Mouse (Mus musculus) left cerebral cortex, adult 11 months (tissue): ENCODE measurements around the gene Zfp791.
"Not testable (repeated sequence)": the region's sequence is repeated elsewhere in the genome, so short reads cannot be mapped to it uniquely, and the experiment has no call there.

Source experiments
- DNase-seq: peaks from one replicate; pipeline ENCODE4 v3.0.0; 2022; ENCODE audit warnings: low spot score

Gene Zfp791

DNA sequence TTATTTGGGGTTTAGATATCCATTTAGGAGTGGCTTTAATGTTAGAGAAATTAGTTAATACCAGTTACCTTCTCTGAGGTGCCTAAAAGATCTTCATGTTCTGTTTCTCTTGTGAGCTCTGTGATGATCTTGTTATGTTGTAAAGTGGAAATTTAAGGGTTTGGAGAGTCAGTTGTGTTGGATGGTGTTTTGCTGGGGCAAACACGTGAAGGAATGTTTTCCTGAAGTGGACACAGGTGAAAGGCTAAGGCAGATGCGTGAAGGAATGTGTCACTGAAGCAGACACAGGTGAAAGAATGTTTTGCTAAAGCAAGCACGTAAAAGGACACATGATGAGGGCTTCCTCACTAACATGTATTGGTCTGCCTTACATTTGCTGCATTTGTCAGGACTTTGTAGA, at the start of gene Zfp791:
Gene Zfp791, minus strand, starts transcription at position 101 of the 400 bp plus-strand sequence.
- DNase-seq = no peak

DNA sequence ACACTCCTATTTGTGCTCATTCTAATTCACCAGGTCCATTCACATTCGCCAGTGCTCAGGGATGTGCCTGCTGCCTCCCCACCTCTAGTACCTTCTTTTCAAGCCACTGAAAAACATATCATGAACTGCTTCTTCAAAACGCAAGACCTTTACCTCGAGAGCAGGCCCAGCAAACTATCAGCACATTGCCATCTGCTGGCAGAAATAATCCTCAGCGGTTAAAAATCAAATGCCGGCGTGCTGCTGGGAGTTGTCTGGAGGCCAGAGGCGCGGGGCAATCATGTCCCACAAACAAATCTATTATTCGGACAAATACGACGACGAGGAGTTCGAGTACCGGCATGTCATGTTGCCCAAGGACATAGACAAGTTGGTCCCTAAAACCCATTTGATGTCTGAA, 48.4 kb upstream of the Zfp791 start:
- DNase-seq = peak; percentile 10

DNA sequence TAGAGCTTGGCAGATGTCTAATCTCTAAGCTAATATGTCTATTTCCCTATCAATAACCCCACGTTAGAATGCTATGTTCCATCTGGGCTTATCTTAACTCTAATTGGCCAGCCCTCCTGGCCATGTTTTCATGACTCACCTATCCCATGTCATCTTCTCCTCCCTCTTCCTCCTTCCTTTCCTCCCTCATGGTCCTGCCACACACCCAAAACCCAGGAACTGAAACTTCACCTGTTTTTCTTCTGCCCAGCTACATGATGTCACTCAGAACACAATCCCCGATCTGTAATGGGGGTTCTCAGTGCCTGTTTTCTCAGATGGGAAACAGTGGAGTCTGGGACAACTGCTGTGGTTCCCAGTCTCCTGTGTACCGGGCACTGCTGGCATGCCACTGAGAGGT, 28.7 kb upstream of the Zfp791 start, which contains the start of gene Cks1brt:
Gene Cks1brt, plus strand, starts transcription at position 301 of the 400 bp plus-strand sequence.
- DNase-seq = no peak

GRCm38 (mm10) chr8:85142516-85142915, 19.6 kb upstream of the Zfp791 start:
- no peak for DNase-seq

- DNase-seq = not testable (repeated sequence)
Measured at GRCm38 (mm10) chr8:85135690-85136089, 12.8 kb upstream of the Zfp791 start.

- DNase-seq = no peak
Measured at GRCm38 (mm10) chr8:85132335-85132734, 9.4 kb upstream of the Zfp791 start.

DNA sequence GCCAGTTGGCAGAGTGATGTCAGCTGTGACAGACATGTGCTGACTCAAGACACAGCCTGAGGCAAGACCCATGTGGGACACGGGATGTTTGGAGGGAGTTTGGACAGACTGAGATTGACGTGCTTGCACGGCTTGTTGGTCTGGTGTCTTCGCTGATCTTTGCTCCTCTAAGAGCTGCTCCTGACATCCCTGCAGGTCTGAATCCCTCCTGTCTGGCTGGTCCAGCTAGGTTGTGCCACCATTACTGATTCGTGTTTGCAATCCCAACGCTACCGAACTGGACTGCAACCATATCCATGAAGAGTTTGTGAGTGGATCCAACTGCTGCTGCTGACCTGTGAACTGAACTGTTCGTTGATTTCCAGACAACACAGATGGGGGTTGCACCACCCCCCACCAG, 796 bp upstream of the Zfp791 start:
- no peak for DNase-seq

- not testable (repeated sequence) for DNase-seq
Measured at GRCm38 (mm10) chr8:85120251-85120650, 2.6 kb downstream of the Zfp791 start.

GRCm38 (mm10) chr8:85119052-85119981, 3.6 kb downstream of the Zfp791 start:
- DNase-seq = peak; percentile 67

GRCm38 (mm10) chr8:85116984-85117383, 5.9 kb downstream of the Zfp791 start:
- no peak for DNase-seq

DNA sequence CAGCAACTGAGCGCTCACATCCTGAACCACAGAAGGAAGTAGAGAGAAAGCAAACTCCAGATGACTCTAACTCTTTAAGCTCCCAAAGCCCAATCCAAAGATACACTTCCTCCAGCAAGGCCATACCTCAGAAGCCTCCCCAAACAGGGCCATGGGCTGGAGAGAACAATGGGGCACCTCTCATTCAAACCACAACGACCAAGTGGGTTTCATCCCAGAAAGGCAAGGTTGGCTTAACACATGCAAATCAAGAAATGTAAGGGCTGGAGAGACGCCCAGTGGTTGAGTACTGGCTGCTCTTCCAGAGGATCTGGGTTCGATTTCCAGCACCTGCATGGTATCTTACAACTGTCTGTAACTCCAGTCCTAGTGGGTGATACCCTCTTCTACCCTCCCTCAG, 7.4 kb downstream of the Zfp791 start:
- no peak for DNase-seq

- DNase-seq = no peak
Measured at GRCm38 (mm10) chr8:85113241-85113640, 9.7 kb downstream of the Zfp791 start.

DNA sequence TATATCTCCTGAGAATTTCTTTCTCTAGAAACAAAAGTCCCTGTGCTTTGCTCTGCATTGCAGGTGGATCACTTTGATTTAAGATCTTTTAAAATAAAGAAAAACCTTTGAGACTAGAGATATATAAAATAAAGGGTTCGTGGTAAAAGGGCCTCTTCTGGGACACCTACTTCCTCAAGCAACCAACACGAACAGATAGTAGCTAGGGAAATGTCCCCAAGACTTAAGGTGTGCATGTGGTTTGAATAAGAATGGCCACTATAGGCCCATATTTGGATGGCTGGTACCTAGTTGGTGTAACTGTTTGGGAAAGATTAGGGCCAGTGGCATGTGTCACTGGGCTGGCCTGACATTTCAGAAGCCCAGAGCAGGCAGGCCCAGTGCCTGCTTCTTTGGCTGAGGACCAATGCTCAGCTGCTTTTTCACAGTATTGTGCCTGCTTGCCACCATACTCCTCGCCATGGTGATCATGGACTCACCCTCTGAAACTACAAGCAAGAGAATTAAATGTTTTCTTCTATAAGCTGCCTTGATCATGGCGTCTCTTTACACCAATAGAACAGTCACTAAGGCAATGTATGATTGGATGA, 22.7 kb downstream of the Zfp791 start:
- no peak for DNase-seq

DNA sequence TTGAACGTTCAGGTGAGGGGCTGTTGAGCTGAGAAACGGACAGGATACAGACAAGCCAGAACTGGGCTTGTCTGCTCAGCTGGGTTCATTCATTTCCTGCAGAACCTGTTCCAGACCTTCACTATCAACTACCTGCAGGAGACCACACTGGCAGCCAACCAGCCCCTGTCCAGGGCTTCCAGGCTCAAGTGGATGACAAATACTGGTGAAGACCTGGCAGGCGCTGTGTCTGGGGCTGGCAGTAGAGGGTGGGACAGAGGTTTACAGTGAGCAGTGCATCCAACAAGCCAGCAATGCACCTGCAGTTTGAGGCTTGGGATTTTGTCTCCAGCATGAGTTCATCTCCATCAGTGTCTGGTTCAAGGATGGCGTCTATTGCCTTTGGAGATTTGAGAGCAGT, 26.0 kb downstream of the Zfp791 start:
- DNase-seq = no peak

DNA sequence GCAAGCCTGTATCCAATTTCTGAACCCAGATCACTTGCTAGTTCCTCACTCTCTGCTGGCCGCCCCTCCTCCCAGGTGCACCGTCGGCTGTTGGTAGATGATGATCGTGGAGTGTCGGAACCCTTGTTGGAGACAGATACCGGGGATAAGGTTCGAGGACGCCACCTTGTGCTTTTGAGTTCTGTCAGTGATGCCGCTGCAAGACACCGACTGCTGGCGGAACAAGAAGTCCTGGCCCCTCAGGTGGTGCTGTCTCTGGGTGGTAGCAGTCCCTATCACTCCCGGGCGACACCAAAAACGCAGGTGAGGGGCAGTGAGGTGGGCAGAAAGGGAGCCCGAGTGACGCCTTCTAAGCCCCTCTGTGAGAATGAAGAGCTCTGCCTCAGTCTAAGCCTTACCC, 26.7 kb downstream of the Zfp791 start:
- no peak for DNase-seq

- no peak for DNase-seq
Measured at GRCm38 (mm10) chr8:85095566-85095965, 27.3 kb downstream of the Zfp791 start.

DNA sequence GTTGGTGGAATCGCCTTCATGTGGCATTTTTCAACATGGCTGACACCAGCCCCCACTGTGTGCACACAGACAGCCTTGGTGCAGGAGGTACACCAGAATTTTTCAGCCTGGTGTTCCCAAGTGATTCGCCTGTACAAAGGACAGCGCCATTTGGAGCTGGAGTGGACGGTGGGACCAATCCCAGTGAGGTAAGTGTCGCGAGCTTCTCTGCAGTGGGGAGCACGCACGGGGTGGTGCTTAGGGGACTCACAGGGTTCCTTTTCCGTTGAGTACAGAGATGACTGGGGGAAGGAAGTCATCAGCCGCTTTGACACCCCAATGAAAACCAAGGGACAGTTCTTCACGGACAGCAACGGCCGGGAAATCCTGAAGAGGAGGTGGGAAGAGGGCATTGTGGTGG, 27.8 kb downstream of the Zfp791 start:
- no peak for DNase-seq

- DNase-seq = no peak
Measured at GRCm38 (mm10) chr8:85091526-85092090, 31.3 kb downstream of the Zfp791 start.

GRCm38 (mm10) chr8:85090856-85091255, 32.0 kb downstream of the Zfp791 start:
- no peak for DNase-seq

DNA sequence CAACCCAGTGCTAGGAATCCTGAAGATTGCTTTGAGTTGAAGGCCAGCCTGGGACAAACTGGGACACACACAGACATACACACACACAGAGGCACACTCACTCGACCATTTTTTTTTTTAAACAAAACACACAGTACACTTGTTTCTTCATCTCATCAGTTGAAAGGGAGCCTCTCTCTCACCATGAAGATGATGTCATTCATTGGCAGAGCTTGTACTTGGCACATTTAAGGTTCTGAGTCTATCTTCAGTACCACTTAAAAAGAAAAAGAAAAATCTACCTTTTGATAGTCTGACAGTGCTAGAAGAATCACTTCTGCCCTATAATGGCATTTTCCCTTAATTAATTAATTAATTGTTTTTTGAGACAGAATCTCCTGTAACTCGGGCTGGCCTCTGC, 34.1 kb downstream of the Zfp791 start:
- no peak for DNase-seq

GRCm38 (mm10) chr8:85086238-85086637, 36.7 kb downstream of the Zfp791 start:
- DNase-seq = no peak

DNA sequence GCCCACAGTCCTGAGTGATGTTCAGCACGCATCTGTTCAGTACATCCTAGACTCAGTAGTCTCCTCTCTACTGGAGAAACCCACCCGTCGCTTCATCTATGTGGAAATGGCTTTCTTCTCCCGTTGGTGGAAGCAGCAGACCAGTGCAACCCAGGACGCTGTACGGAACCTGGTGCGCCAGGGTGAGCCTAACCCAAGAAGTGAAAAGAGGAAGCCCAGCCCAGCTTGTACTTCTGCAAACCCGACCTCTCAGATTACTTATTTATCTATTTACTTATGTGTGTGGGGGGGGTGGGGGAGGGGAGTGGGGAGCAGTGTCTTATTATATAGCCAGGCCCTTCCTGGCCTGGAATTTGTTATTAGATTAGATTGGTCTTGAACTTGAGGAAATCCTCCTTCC, 38.3 kb downstream of the Zfp791 start:
- DNase-seq = no peak
